Mouse (Mus musculus) brain, embryonic 14.5 days (tissue): ENCODE data around the gene Efna4.

Source experiments
- CTCF ChIP-seq: fragments of 200-500 bp; IDR thresholded peaks from 2 replicates; pipeline ENCODE4 v1.5.1; 2012; ENCODE audit warnings: inconsistent platforms, mild to moderate bottlenecking, moderate library complexity, borderline replicate concordance; ENCODE audit not compliant: insufficient read depth, insufficient read length; ENCODE audit errors: extremely low read depth
- POLR2A ChIP-seq: fragments of 200-500 bp; IDR thresholded peaks from 2 replicates; pipeline ENCODE4 v1.6.1; 2012; ENCODE audit warnings: mild to moderate bottlenecking, inconsistent platforms, borderline replicate concordance; ENCODE audit not compliant: poor library complexity, insufficient read depth, insufficient read length, severe bottlenecking; ENCODE audit errors: extremely low read depth

GRCm38 (mm10) chr3:89319591-89320350 lies 18.1 kb downstream of the Efna4 start:
- TF ChIP-seq CTCF (no peak), POLR2A (no peak)
